Mouse (Mus musculus) natural killer cell, adult 2 months (primary cell): Measurements from ENCODE around the gene Tmpo.

ENCODE experiments used
- DNase-seq, 2 experiments: peaks; one replicate each; pipeline ENCODE4 v3.0.0; 2022; ENCODE audit warnings: low spot score in 2 of 2

The Tmpo gene

DNA sequence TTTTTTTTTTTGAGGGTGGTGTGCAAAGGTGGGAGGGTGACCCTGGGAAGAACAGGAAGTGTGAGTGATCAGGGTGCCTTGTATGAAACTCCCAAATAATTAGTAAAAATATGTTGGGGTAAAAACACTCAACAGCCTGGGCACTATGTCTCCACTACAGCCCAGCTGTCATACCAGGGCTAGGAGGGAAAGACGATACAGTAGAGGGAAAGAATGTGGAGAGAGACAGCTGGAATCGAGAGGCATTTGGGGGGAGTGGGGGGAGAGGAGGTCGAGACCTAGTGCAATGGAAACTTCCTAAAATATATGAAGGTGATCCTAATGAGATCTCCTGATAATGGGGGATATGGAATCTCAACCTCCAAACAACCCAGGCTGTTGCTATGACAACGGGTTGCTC, 71.3 kb downstream of the Tmpo start:
- no peak for DNase-seq

DNA sequence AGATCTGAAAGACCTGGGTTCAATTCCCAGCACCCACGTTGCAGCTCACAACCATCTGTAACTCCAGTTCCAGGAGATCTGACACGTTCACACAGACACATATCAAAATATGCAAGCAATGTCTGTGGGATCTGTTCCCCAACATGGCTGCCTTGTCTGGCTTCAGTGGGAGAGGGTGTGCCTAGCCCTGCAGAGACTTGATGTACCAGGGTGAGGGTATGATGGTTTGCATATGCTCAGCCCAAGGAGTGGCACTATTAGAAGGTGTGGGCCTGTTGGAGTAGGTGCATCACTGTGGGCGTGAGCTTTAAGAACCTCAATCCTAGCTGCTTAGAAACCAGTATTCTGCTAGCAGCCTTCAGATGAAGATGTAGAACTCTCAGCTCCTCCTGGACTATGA, 75.1 kb downstream of the Tmpo start:
- DNase-seq = no peak

DNA sequence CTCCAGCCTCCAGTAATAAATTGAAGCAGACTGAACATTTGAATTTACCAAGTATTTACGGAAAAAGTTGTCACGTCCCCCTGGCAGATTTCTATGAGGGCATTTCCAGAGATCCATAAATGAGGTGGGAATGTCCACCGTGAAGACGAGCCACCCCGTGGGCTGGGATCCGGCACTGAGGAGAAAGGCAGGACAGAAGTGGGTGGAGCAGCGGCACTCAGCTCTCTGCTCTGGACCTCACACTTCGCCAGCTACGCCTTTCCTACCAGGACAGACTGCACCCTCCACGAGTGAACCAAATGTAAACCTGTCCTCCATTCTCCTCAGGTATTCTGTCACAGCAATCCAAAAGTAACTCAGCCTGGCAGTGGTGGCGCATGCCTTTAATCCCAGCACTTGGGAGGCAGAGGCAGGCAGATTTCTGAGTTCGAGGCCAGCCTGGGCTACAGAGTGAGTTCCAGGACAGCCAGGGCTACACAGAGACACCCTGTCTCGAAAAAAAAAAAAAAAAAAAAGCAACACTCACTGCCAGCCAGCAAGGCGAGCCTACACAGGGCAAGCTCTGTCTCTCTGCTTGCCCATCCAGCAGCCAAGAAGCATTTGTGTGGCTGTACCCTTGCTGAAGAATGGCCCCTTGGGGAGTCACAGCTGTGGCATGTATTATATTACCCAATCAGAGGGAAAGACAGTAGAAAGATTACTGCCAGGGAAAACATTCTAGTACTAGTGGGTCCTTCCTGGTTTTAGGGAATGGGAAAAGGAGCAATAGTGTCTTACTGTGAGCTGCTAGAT, 78.1 kb downstream of the Tmpo start:
- no peak for DNase-seq

DNA sequence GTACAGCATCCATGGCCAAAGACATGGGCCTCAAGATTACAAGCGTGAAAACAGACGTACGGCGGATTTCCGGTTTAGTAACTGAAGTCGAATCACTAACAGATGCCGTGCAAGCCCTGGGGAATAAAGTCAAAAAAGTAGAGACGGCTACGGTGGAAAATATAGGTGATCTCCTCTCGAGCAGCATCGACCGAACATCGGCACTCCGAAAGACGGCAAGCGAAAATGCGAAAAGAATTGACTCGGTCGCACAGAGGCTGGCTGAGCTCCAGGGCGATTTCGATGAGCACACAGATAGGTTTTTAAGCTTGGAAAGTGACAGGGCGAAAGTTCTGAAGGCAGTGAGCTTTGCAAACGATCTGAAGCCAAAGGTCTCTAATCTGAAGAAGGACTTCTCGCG, 79.2 kb downstream of the Tmpo start:
- no peak for DNase-seq

DNA sequence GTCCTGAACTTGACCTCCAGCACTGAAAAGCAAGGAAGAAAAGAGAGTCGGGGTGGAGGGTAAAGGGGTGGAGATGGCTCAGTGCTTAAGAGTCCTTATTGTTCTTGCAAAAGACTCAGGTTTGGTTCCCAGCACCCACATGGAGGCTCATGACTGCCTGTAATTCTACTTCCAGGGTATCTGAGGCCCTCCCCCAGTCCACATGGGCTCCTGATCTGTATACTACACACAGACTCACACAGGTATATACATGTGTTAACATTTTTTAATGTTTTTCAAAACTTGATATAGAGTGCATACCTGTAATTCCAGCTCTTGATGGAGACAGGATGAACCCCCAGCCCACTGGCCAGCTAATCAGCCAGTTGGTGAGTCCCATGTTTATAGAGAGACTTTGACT, 81.0 kb downstream of the Tmpo start:
- no peak for DNase-seq

DNA sequence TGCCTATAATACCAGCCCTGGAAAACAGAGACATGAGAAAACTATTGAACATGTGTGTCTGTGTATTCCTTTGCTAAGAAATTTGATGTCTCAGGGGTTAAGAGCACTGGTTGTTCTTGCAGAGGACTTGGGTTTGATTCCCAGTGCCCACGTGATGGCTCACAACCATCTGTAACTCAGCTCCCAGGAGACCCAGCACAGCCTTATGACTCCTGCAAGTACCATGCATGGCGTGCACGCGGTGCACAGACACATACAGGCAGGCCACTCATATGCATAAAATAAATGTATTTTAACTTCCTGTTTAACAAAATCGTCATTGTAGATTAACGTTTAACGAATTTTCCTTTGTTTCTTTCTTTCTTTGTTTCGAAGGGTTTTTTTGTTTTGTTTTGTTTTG, 83.1 kb downstream of the Tmpo start:
- DNase-seq = no peak
